Mouse (Mus musculus): ENCODE data around the gene Mab21l2. TPM values are rescaled to one million over a fixed set of nuclear protein-coding genes. Genes with fewer than 3 reads are reported as not detected.

Gene Mab21l2
- polyA plus RNA-seq, 1 experiment from 2014 or later, result 265 TPM

DNA sequence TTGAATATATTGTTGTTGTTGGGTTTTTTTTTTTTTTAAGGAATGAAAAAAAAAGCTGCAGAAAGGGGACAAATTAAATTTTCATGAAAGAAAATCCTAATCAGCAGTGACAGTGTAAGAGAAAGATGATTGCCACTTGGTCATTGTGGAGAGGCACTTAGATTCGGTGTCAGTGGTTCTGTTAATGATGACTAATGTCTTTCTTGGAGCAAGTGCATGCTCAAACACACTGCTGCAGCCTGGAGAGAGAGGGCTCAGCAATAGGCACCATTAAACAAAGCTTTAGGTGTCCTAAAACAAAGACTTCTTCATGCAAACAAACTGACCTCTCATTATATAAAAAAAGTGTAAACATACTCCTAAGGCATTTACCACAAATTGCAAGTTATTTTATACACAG lies 10.5 kb upstream of the Mab21l2 start:
- Histone ChIP-seq H3K4me2 (replicated peaks) (no peak overlapping the region), H3K4me3 (replicated peaks; ENCODE audit: low read length) (no peak overlapping the region)

DNA sequence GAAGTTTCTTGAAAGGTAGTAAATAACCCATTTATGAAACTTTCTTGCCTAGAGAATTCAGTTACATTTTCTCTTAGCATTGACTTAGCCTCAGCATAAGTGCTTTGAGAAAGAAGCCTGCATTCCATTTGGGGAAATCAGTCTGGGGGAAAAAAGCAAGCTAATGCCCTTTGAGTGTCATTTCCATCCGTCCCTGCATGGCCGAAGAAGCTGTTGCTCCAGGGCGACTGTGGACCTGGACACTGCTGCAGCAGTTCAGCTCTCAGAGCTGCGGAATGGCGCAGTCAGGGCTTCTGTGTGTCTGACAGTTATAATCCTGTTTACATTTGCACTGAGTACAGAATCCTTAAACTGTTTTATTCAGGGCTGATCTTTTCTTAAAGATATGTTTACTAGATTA lies 3.7 kb upstream of the Mab21l2 start:
- peak overlapping the region; percentile 47; the same call in 1 of the 2 replicates for H3K9ac ChIP-seq
- H3K4me3 ChIP-seq (replicated peaks; ENCODE audit: low read length), result no peak overlapping the region
- peaks cover 25% of the 10 kb centered on the region; the same call in 1 of the 2 replicates for H3K4me1 ChIP-seq (replicated peaks; ENCODE audit: control insufficient read depth, insufficient read depth, low read length)
- H3K27ac ChIP-seq, result peak overlapping the region; percentile 89
- peak overlapping the region; percentile 59 for H3K4me2 ChIP-seq (replicated peaks)
- DNase-seq (ENCODE audit: low spot score) (no peak), ATAC-seq (ENCODE audit: low FRiP score) (no peak)
- no peaks in the 10 kb centered on the region for H3K36me3 ChIP-seq (replicated peaks; ENCODE audit: control insufficient read depth, insufficient read depth)
- peaks cover 12% of the 10 kb centered on the region for H3K27me3 ChIP-seq (ENCODE audit: control insufficient read depth, insufficient read depth, low read length)
- 43% methylated on average over 5 of the region's 5 CpGs for WGBS
- H3K9me3 ChIP-seq (ENCODE audit: control insufficient read depth, low read length), result no peaks in the 10 kb centered on the region

More for the DNA sequence above, 10.5 kb upstream of the Mab21l2 start:
- 24% methylated on average over 1 of the region's 1 CpGs for WGBS
- DNase-seq (ENCODE audit: low spot score) (no peak), ATAC-seq (ENCODE audit: low FRiP score) (no peak)
- Histone ChIP-seq H3K27me3 (ENCODE audit: control insufficient read depth, insufficient read depth, low read length) (no peaks in the 10 kb centered on the region), H3K4me1 (replicated peaks; ENCODE audit: control insufficient read depth, insufficient read depth, low read length) (peaks cover 27% of the 10 kb centered on the region; the same call in 1 of the 2 replicates), H3K36me3 (replicated peaks; ENCODE audit: control insufficient read depth, insufficient read depth) (no peaks in the 10 kb centered on the region), H3K9me3 (ENCODE audit: control insufficient read depth, low read length) (no peaks in the 10 kb centered on the region), H3K9ac (no peak overlapping the region), H3K27ac (peak overlapping the region; percentile 43)

DNA sequence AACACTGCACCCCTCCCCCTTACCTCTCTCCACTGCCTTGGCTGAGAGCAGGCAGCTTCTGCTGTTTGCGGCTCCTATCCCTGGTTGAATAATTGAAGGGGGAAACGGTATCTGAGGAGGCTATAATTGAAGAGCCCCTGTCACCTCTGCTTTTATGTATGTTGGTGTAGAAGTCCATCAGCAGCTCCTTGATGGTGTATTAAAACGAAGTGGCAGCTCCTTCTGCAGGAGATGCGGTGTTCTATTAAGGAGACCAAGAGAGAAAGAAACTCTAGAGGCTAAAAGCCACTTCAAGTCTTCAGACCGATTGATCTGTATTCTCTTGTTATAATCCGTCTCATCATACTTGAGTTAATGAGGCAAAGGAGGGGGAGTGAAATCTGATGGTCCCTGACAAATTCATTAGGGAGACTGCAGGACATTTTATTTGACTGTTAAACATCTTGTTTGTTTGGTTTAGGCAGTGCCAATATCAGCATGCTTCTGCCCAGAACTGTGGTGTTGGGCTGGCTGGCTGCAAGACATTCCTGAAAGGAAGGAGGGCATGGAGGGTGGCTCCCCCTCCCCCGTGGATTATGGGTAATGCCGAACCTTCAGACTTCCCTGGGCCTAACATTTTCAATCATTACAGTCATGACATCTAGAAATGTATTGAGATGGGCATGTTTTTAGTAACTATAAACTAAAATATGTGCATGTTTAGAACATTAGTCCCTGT lies 2.7 kb upstream of the Mab21l2 start:
- Histone ChIP-seq H3K4me1 (replicated peaks; ENCODE audit: control insufficient read depth, insufficient read depth, low read length) (peaks cover 24% of the 10 kb centered on the region; the same call in 1 of the 2 replicates), H3K27ac (peak overlapping the region; percentile 89), H3K9ac (peak overlapping the region; percentile 65), H3K4me2 (replicated peaks) (peak overlapping the region; percentile 59), H3K4me3 (replicated peaks; ENCODE audit: low read length) (peak overlapping the region; percentile 27), H3K36me3 (replicated peaks; ENCODE audit: control insufficient read depth, insufficient read depth) (no peaks in the 10 kb centered on the region), H3K9me3 (ENCODE audit: control insufficient read depth, low read length) (no peaks in the 10 kb centered on the region), H3K27me3 (ENCODE audit: control insufficient read depth, insufficient read depth, low read length) (peaks cover 15% of the 10 kb centered on the region)
- DNase-seq (ENCODE audit: low spot score), result no peak
- no peak for ATAC-seq (ENCODE audit: low FRiP score)
- 10% methylated on average over 8 of the region's 8 CpGs for WGBS

DNA sequence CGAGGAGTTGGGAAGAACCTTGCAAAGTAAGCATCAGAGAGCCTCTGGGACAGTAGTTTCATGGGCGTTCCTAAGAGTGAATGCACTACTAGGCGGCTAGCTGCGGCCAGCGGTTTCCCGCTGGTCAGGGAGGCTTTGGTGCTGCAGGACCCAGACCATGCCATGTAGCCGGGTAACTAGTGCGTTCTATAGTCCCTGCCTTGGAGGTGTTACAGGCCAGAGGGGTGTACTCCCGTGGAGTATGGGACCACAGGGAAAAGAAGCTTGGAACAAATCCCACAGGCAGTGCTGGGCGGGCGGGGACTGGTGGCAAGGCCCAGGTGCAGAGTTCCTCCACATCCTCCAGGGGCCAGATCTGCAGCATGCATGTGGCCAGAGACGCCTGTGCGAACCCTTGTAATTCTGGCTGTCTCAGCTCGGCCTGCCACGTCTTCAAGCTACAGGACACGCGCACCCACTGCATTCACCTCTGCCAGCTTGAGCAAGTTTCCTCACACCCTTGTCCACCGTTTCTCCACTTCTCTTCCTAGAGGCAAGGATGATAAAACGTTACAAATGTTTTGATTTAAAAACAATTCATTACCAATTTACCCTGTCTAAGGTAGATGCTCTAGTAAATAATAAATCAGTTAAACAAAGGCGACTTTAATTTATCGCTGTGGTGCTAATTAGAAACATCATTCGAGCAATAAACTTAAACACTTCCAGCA lies 2.0 kb upstream of the Mab21l2 start:
- Histone ChIP-seq H3K27me3 (ENCODE audit: control insufficient read depth, insufficient read depth, low read length) (peaks cover 15% of the 10 kb centered on the region), H3K36me3 (replicated peaks; ENCODE audit: control insufficient read depth, insufficient read depth) (no peaks in the 10 kb centered on the region), H3K4me1 (replicated peaks; ENCODE audit: control insufficient read depth, insufficient read depth, low read length) (peaks cover 24% of the 10 kb centered on the region; the same call in 1 of the 2 replicates), H3K27ac (peak overlapping the region; percentile 89), H3K4me2 (replicated peaks) (peak overlapping the region; percentile 59), H3K9ac (peak overlapping the region; percentile 65), H3K9me3 (ENCODE audit: control insufficient read depth, low read length) (no peaks in the 10 kb centered on the region), H3K4me3 (replicated peaks; ENCODE audit: low read length) (peak overlapping the region; percentile 27)
- ATAC-seq (ENCODE audit: low FRiP score), result peak; percentile 25; the same call in 1 of the 2 replicates
- DNase-seq (ENCODE audit: low spot score), result no peak
- 4% methylated on average over 22 of the region's 22 CpGs for WGBS

DNA sequence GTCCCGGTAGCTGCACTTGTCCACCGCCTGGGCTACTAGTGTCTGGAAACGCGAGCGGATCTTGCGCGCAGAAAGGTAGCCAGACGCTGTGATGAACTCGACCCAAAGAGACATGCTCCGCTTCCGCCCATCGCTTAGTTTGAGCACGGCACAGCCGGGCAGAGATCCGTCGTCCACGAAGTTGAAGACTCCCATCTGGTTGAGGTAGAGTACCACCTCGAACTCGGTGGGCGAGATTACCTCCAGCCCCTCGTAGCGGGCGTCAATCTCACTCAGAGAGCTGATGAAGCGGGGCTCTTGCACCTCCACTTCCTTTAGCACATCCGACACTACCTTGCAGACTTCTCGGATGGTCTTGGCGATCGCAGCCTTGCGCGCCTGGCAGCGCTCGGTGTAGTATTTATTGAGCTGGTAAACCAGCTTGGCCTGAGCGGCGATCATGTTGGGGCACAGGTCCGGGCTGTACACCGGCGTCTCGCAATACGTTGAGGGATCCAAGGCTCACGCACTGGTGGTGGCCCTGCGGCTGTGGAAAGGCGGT lies 1.1 kb downstream of the Mab21l2 start:
- Histone ChIP-seq H3K4me1 (replicated peaks; ENCODE audit: control insufficient read depth, insufficient read depth, low read length) (peaks cover 23% of the 10 kb centered on the region; the same call in 1 of the 2 replicates), H3K9ac (peak overlapping the region; percentile 91), H3K27me3 (ENCODE audit: control insufficient read depth, insufficient read depth, low read length) (peaks cover 15% of the 10 kb centered on the region), H3K36me3 (replicated peaks; ENCODE audit: control insufficient read depth, insufficient read depth) (no peaks in the 10 kb centered on the region), H3K4me3 (replicated peaks; ENCODE audit: low read length) (peak overlapping the region; percentile 73), H3K27ac (peak overlapping the region; percentile 99), H3K9me3 (ENCODE audit: control insufficient read depth, low read length) (no peaks in the 10 kb centered on the region), H3K4me2 (replicated peaks) (peak overlapping the region; percentile 72)
- ATAC-seq (ENCODE audit: low FRiP score) (no peak), DNase-seq (ENCODE audit: low spot score) (no peak)
- under 1% methylated on average over 42 of the region's 42 CpGs for WGBS

DNA sequence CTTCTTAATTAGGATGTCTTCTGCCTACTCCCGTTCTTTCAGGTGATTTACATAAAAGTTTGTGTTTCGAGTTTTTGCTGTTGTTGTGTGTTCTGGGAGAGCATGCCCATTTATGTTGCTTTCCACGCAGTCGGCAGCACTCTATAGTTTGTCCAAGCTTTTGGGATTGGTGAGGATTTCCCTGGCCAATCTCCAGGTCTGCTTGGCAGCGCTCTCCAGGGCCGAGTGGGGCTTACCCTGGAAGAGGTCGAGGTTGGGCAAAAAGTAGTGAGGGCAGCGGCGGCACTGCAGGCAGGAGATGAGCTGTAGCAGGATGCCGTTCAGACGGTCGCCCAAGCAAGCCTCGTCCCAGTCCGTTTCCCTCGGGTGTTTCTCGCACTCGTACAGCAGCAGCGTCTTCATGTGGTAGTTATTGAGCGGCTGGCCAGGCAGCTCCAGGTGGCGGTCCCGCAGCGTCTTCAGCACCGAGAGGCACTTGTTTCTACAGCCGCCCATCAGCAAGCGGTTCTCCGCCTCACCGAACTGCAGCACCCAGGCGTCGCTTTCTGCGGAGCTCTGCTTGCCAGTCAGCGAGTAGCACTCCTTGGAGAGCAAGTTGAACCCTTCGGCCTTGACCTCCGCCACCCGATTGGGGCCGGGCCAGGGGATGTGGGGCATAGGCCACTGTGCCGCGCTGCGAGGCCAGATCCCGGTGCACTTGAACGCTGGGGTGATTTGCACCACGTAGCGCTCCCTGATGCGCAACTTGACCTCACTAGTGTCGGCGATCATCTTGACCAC lies 1.8 kb downstream of the Mab21l2 start:
- Histone ChIP-seq H3K9me3 (ENCODE audit: control insufficient read depth, low read length) (no peaks in the 10 kb centered on the region), H3K36me3 (replicated peaks; ENCODE audit: control insufficient read depth, insufficient read depth) (no peaks in the 10 kb centered on the region), H3K4me2 (replicated peaks) (peak overlapping the region; percentile 72), H3K9ac (peak overlapping the region; percentile 91), H3K27me3 (ENCODE audit: control insufficient read depth, insufficient read depth, low read length) (peaks cover 9% of the 10 kb centered on the region), H3K4me3 (replicated peaks; ENCODE audit: low read length) (peak overlapping the region; percentile 73), H3K27ac (peak overlapping the region; percentile 99), H3K4me1 (replicated peaks; ENCODE audit: control insufficient read depth, insufficient read depth, low read length) (peaks cover 17% of the 10 kb centered on the region; the same call in 1 of the 2 replicates)
- peak; percentile 49 for DNase-seq (ENCODE audit: low spot score)
- WGBS, result under 1% methylated on average over 45 of the region's 45 CpGs
- ATAC-seq (ENCODE audit: low FRiP score), result no peak; the same call in 1 of the 2 replicates

DNA sequence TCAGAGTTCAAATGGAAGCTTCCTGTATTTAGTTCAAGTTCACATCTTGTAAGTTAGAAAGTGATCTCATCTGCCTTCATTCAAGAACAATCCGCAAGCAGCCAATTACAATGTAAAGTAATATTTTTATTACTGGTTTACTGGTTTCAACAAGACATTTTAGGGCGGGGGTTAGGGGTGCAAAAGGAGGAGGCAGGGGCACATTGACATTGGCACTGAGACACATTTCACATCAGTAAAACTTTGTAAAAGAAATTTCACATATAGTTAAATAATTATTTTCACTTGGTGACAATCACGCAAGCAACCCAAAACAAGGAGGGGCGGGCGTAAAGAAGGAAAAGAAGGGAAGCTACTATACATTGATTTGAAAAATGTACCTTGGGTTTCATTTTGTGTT lies 2.5 kb downstream of the Mab21l2 start:
- Histone ChIP-seq H3K27ac (peak overlapping the region; percentile 99), H3K9ac (peak overlapping the region; percentile 91), H3K4me1 (replicated peaks; ENCODE audit: control insufficient read depth, insufficient read depth, low read length) (peaks cover 15% of the 10 kb centered on the region), H3K9me3 (ENCODE audit: control insufficient read depth, low read length) (no peaks in the 10 kb centered on the region), H3K27me3 (ENCODE audit: control insufficient read depth, insufficient read depth, low read length) (peaks cover 4% of the 10 kb centered on the region; the same call in 1 of the 2 replicates), H3K4me2 (replicated peaks) (peak overlapping the region; percentile 72), H3K4me3 (replicated peaks; ENCODE audit: low read length) (peak overlapping the region; percentile 73), H3K36me3 (replicated peaks; ENCODE audit: control insufficient read depth, insufficient read depth) (no peaks in the 10 kb centered on the region)
- WGBS, result 17% methylated on average over 5 of the region's 5 CpGs
- DNase-seq (ENCODE audit: low spot score) (peak; percentile 30), ATAC-seq (ENCODE audit: low FRiP score) (no peak)

DNA sequence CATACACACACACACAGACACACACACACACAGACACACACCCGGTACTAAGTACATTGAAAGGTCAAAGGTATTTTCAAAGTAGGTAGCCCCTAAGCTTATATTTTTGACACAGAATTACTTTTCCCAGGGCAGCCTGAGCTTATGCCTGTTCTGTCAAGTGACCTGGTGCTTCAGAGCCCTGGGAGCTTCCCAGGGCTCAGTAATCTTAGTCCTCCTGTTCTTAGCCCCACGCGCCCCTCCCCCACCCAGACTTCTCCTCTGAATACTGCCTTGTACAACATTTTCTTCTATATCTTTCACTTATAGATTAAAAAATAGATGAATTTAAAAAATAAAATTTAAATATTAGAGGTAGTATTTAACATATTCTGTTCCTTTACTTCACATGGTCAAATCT lies 3.6 kb downstream of the Mab21l2 start:
- Histone ChIP-seq H3K27me3 (ENCODE audit: control insufficient read depth, insufficient read depth, low read length) (peaks cover 4% of the 10 kb centered on the region; the same call in 1 of the 2 replicates), H3K9ac (peak overlapping the region; percentile 81), H3K36me3 (replicated peaks; ENCODE audit: control insufficient read depth, insufficient read depth) (no peaks in the 10 kb centered on the region), H3K9me3 (ENCODE audit: control insufficient read depth, low read length) (no peaks in the 10 kb centered on the region), H3K4me1 (replicated peaks; ENCODE audit: control insufficient read depth, insufficient read depth, low read length) (peaks cover 18% of the 10 kb centered on the region), H3K4me2 (replicated peaks) (peak overlapping the region; percentile 47), H3K27ac (peak overlapping the region; percentile 91), H3K4me3 (replicated peaks; ENCODE audit: low read length) (peak overlapping the region; percentile 46)
- WGBS, result 33% methylated on average over 3 of the region's 3 CpGs
- peak; percentile 49 for DNase-seq (ENCODE audit: low spot score)
- ATAC-seq (ENCODE audit: low FRiP score), result no peak
